Mouse (Mus musculus): ENCODE measurements around the gene Nup62.

Nup62 gene

GRCm38 (mm10) chr7:44818751-44819235 is 2.9 kb downstream of the Nup62 start:
- peak in 1 of 2 experiments; percentile 60 for DNase-seq (ENCODE audit: low spot score in 2 of 2)

- no peak for DNase-seq (ENCODE audit: low spot score in 2 of 2)
Measured at GRCm38 (mm10) chr7:44819391-44819790, 3.5 kb downstream of the Nup62 start.

- DNase-seq (ENCODE audit: low spot score in 2 of 2): no peak
Measured at GRCm38 (mm10) chr7:44819863-44820262, 4.0 kb downstream of the Nup62 start.

GRCm38 (mm10) chr7:44820525-44820924 is 4.6 kb downstream of the Nup62 start:
- no peak for DNase-seq (ENCODE audit: low spot score in 2 of 2)

- DNase-seq (ENCODE audit: low spot score in 2 of 2): no peak
Measured at GRCm38 (mm10) chr7:44821666-44822448, 6.0 kb downstream of the Nup62 start.

- DNase-seq (ENCODE audit: low spot score in 2 of 2): no peak
Measured at GRCm38 (mm10) chr7:44823409-44823808, 7.5 kb downstream of the Nup62 start.

GRCm38 (mm10) chr7:44824872-44825271 is 9.0 kb downstream of the Nup62 start:
- DNase-seq (ENCODE audit: low spot score in 2 of 2): peak; percentile 57 to 72

- no peak for DNase-seq (ENCODE audit: low spot score in 2 of 2)
Measured at GRCm38 (mm10) chr7:44826771-44827170, 10.9 kb downstream of the Nup62 start.

GRCm38 (mm10) chr7:44828706-44829105 is 12.8 kb downstream of the Nup62 start:
- no peak for DNase-seq (ENCODE audit: low spot score in 2 of 2)

GRCm38 (mm10) chr7:44832763-44833162 is 16.9 kb downstream of the Nup62 start:
- DNase-seq (ENCODE audit: low spot score in 2 of 2): no peak

- no peak for DNase-seq (ENCODE audit: low spot score in 2 of 2)
Measured at GRCm38 (mm10) chr7:44835373-44836015, 19.6 kb downstream of the Nup62 start.

GRCm38 (mm10) chr7:44836016-44836404 is 20.1 kb downstream of the Nup62 start:
- no peak for DNase-seq (ENCODE audit: low spot score in 2 of 2)

GRCm38 (mm10) chr7:44836423-44837053 is 20.6 kb downstream of the Nup62 start:
- DNase-seq (ENCODE audit: low spot score in 2 of 2): no peak

GRCm38 (mm10) chr7:44838073-44838472 is 22.2 kb downstream of the Nup62 start:
- DNase-seq (ENCODE audit: low spot score in 2 of 2): no peak

- DNase-seq (ENCODE audit: low spot score in 2 of 2): no peak
Measured at GRCm38 (mm10) chr7:44839171-44839490, 23.2 kb downstream of the Nup62 start.

GRCm38 (mm10) chr7:44839491-44840191 is 23.8 kb downstream of the Nup62 start:
- no peak for DNase-seq (ENCODE audit: low spot score in 2 of 2)

- no peak for DNase-seq (ENCODE audit: low spot score in 2 of 2)
Measured at GRCm38 (mm10) chr7:44840426-44840825, 24.5 kb downstream of the Nup62 start.

- no peak for DNase-seq (ENCODE audit: low spot score in 2 of 2)
Measured at GRCm38 (mm10) chr7:44841825-44842463, 26.1 kb downstream of the Nup62 start.

GRCm38 (mm10) chr7:44845006-44845405 is 29.1 kb downstream of the Nup62 start:
- DNase-seq (ENCODE audit: low spot score in 2 of 2): no peak

- DNase-seq (ENCODE audit: low spot score in 2 of 2): no peak
Measured at GRCm38 (mm10) chr7:44846804-44847203, 30.9 kb downstream of the Nup62 start.

GRCm38 (mm10) chr7:44847772-44848171 is 31.9 kb downstream of the Nup62 start:
- DNase-seq (ENCODE audit: low spot score in 2 of 2): no peak
